In genomic region chr9:115338816-115339215, GRCm38 (mm10) we compare ENCODE assay signal across 11 mouse cellular contexts. TPM values are rescaled to one million over a fixed set of nuclear protein-coding genes. Genes with fewer than 3 reads are reported as not detected.
DNase-seq lines count a peak whose midpoint lies in the region.
"Had no signal": no experiment of that assay in that cellular context is flagged by ENCODE, and none has a peak within 500 bp of the region (broad histone marks: within the 10 kb centered on the region; RNA-seq: fewer than 3 reads in every experiment).

No protein-coding gene starts in this region.

- peak; percentile 83 for DNase-seq in heart, adult 11 months
- no peak for DNase-seq in heart, postnatal 14 days
- DNase-seq in cerebellum, adult 9-11 months, result peak; percentile 6
- peak; percentile 28 to 43 for DNase-seq in frontal cortex, postnatal 10 days (ENCODE audit: low spot score in 2 of 2)
- DNase-seq in left cerebral cortex, postnatal 4 days, result peak; percentile 88
- no peak for DNase-seq in thymus, postnatal 0 days (ENCODE audit: low spot score)
- no peak for DNase-seq in gastrocnemius, postnatal 14 days
- no peak for DNase-seq in gastrocnemius, adult 8-10 months (ENCODE audit: low spot score in 2 of 2)
- DNase-seq: gastrocnemius, postnatal 10 days; kidney, adult 11 months; spleen, adult 18-20 months had no signal

- intact Hi-C loops in heart, postnatal 14 days (cut with DNase I), result no loop called here
- intact Hi-C loops in left cerebral cortex, postnatal 4 days (cut with DNase I), result no loop called here
- intact Hi-C loops in gastrocnemius, postnatal 14 days (cut with DNase I; ENCODE audit: low total_unique reads), result no loop called here

RNA-seq across cellular contexts. Expression of gene Stt3b, which starts 28.6 kb away (rescaled TPM):
- 10 to 100 TPM; 58.4 to 61.7 TPM for total RNA-seq in heart, postnatal 14 days (2021)
- total RNA-seq in left cerebral cortex, postnatal 4 days (2021), result 100 to 1,000 TPM; 110 to 112 TPM
- polyA plus RNA-seq in thymus, postnatal 0 days (2015; fragmentation: Nextera tagmentation; extraction: Ambion mirVana), result 55.6 and 56.8 TPM in 2 replicates
- total RNA-seq in gastrocnemius, postnatal 14 days (2021), result 10 to 100 TPM; 56.6 to 61.0 TPM
- 10 to 100 TPM; 73.5 to 85.0 (median 80.5) TPM for total RNA-seq in gastrocnemius, adult 8-10 months (2022)

Comparison
In these comparisons a context has a peak if more than half of its experiments do, and no peak if none do; other contexts are left out.
1. DNase-seq: peak in heart, adult 11 months (single experiment), cerebellum, adult 9-11 months (single experiment), frontal cortex, postnatal 10 days (2 of 2) and left cerebral cortex, postnatal 4 days (single experiment); none in heart, postnatal 14 days (0 of 2), thymus, postnatal 0 days (single experiment), gastrocnemius, postnatal 14 days (single experiment) and gastrocnemius, adult 8-10 months (0 of 2).